Mouse (Mus musculus): ENCODE results near the gene Popdc3. TPM values are rescaled to one million over a fixed set of nuclear protein-coding genes. Genes with fewer than 3 reads are reported as not detected.

Popdc3 gene
- polyA plus RNA-seq, 1 experiment from 2014 or later = 1.9 TPM

DNA sequence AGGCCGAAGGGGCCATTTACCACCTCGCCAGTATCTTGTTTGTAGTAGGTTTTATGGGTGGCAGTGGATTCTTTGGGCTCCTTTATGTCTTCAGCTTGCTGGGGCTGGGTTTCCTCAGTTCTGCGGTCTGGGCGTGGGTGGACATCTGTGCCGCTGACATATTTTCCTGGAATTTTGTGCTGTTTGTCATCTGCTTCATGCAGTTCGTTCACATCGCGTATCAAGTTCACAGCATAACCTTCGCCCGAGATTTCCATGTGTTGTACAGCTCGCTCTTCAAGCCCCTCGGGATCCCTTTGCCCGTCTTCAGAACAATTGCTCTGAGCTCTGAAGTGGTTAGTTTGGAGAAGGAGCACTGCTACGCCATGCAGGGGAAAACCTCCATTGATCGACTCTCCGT is 137.0 kb downstream of the Popdc3 start:
- no peak overlapping the region for H3K9ac ChIP-seq (replicated peaks; ENCODE audit: low read depth, low read length)
- H3K4me3 ChIP-seq (ENCODE audit: low read depth, low read length) = no peak overlapping the region
- no peaks in the 10 kb centered on the region for H3K9me3 ChIP-seq (ENCODE audit: control insufficient read depth, low read length)
- H3K36me3 ChIP-seq (ENCODE audit: control insufficient read depth, insufficient read depth, low read length) = no peaks in the 10 kb centered on the region
- 0 out of 2 replicates have a peak, but pooled peaks cover 2% of the 10 kb centered on the region for H3K4me1 ChIP-seq (ENCODE audit: control insufficient read depth, insufficient read depth, low read length)
- no peak overlapping the region for H3K27ac ChIP-seq (ENCODE audit: low read depth, low read length)
- no peak for ATAC-seq (ENCODE audit: low read depth)
- no peak overlapping the region for H3K4me2 ChIP-seq (ENCODE audit: low read depth, low read length)
- WGBS = 90% methylated on average over 16 of the region's 16 CpGs
- H3K27me3 ChIP-seq (ENCODE audit: control insufficient read depth, insufficient read depth, low read length) = no peaks in the 10 kb centered on the region

DNA sequence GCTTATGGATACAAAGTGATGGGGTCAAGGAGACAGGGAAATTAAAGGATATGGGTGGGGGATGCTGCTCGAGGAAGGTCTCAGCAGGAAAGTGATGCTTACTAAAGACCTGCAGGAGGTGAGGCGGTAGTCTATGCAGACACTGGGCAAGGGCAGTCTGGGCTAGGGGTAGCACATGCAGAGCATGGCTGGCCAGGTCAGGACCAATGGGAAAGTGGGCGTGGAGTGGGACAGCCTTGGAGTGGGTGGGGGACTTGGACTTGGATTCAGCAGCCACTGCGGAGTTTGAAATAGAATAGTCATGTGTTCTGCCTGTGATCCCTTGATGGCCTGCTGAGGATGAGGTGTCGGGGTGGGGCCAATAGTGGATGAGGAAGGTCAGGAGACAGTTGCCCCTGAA is 141.0 kb downstream of the Popdc3 start:
- H3K4me2 ChIP-seq (ENCODE audit: low read depth, low read length) = no peak overlapping the region
- no peak for ATAC-seq (ENCODE audit: low read depth)
- no peak overlapping the region for H3K4me3 ChIP-seq (ENCODE audit: low read depth, low read length)
- no peaks in the 10 kb centered on the region for H3K4me1 ChIP-seq (ENCODE audit: control insufficient read depth, insufficient read depth, low read length)
- no peaks in the 10 kb centered on the region for H3K27me3 ChIP-seq (ENCODE audit: control insufficient read depth, insufficient read depth, low read length)
- 87% methylated on average over 5 of the region's 5 CpGs for WGBS
- no peaks in the 10 kb centered on the region for H3K9me3 ChIP-seq (ENCODE audit: control insufficient read depth, low read length)
- H3K27ac ChIP-seq (ENCODE audit: low read depth, low read length) = no peak overlapping the region
- H3K36me3 ChIP-seq (ENCODE audit: control insufficient read depth, insufficient read depth, low read length) = no peaks in the 10 kb centered on the region
- no peak overlapping the region for H3K9ac ChIP-seq (replicated peaks; ENCODE audit: low read depth, low read length)

DNA sequence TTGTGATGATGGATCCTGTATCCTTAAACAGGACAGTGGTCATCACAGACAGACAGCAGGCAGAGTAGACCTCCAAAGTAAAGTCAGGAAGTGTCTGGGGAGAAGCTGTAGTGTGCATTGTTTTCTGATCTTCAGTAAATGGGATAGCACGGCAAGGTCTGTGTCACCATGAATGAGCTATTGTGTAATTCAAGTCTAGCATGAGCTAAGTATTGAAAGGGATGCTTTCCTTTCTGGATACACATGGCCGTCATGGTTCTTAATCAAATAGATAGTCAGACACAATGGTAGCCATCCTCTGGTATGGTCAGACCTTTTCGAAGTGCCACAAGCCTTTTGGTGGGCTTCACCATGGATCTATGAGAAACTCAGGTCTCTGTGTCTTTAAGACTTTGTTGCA is 142.4 kb downstream of the Popdc3 start:
- ATAC-seq (ENCODE audit: low read depth) = no peak
- Histone ChIP-seq H3K4me1 (ENCODE audit: control insufficient read depth, insufficient read depth, low read length) (no peaks in the 10 kb centered on the region), H3K27ac (ENCODE audit: low read depth, low read length) (no peak overlapping the region), H3K27me3 (ENCODE audit: control insufficient read depth, insufficient read depth, low read length) (no peaks in the 10 kb centered on the region), H3K4me2 (ENCODE audit: low read depth, low read length) (no peak overlapping the region), H3K9ac (replicated peaks; ENCODE audit: low read depth, low read length) (no peak overlapping the region), H3K36me3 (ENCODE audit: control insufficient read depth, insufficient read depth, low read length) (no peaks in the 10 kb centered on the region), H3K9me3 (ENCODE audit: control insufficient read depth, low read length) (no peaks in the 10 kb centered on the region), H3K4me3 (ENCODE audit: low read depth, low read length) (no peak overlapping the region)
- 33% methylated on average over 3 of the region's 3 CpGs for WGBS

DNA sequence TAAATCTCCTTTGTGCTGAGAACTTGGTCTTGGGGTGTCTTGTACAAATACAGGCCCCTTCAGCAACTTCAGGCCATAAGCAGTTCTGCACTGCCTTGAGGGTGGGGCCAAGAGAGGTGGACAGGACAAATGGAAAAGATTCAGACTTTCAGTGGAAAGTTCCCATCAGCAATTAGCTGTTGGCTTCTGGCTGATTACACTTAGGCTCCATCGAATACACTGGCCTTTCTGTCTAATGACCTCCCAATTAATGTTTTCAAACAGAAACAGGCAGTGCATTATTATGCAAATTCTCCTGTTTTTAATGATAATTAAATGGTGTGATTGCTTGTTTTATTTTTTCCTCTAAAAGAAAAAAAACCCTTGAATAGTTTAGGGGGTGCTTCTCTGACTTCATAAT is 146.3 kb downstream of the Popdc3 start:
- no peak overlapping the region for H3K9ac ChIP-seq (replicated peaks; ENCODE audit: low read depth, low read length)
- 18% methylated on average over 1 of the region's 1 CpGs for WGBS
- H3K27me3 ChIP-seq (ENCODE audit: control insufficient read depth, insufficient read depth, low read length) = no peaks in the 10 kb centered on the region
- no peak overlapping the region for H3K4me2 ChIP-seq (ENCODE audit: low read depth, low read length)
- no peaks in the 10 kb centered on the region for H3K36me3 ChIP-seq (ENCODE audit: control insufficient read depth, insufficient read depth, low read length)
- H3K4me1 ChIP-seq (ENCODE audit: control insufficient read depth, insufficient read depth, low read length) = no peaks in the 10 kb centered on the region
- no peak overlapping the region for H3K27ac ChIP-seq (ENCODE audit: low read depth, low read length)
- no peaks in the 10 kb centered on the region for H3K9me3 ChIP-seq (ENCODE audit: control insufficient read depth, low read length)
- no peak for ATAC-seq (ENCODE audit: low read depth)
- H3K4me3 ChIP-seq (ENCODE audit: low read depth, low read length) = no peak overlapping the region

DNA sequence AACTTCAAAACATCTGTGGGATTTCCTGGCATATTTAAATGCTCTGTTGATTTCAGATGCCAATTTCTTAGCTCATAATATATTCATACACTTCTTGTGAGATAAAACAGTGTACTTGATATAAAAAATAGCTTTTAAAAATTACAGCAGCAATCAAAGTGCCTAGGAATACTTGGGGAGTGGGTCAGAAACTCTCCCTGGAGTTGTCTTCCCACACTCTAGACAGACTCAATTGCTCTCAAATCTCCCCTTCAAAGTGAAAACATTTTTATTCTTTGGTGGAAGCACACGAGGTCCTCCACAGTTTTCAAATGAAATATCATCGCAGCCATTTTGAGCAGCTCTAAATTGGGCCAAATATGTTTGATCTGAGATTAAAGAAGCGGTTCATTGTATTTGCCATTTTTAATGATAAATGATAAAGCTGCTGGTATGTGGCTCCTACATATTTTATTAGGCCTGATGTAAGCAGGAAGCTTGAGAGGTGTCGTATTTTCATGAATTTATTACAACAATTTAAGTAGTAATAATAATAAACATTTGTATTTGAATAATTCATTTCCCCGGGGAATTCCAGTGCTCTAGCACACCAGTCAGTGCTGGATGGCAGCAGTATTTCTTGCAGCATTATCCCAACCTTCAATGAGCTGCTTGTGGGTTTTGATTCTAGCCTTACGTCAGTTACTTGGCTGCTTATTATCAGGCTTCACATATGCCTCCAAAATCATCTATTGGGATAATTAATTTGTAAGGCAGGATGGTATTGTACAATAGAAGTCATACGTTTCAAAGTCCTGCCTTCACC is 150.5 kb downstream of the Popdc3 start:
- 48% methylated on average over 7 of the region's 7 CpGs for WGBS
- Histone ChIP-seq H3K4me1 (ENCODE audit: control insufficient read depth, insufficient read depth, low read length) (no peaks in the 10 kb centered on the region), H3K4me2 (ENCODE audit: low read depth, low read length) (no peak overlapping the region), H3K36me3 (ENCODE audit: control insufficient read depth, insufficient read depth, low read length) (no peaks in the 10 kb centered on the region), H3K27ac (ENCODE audit: low read depth, low read length) (no peak overlapping the region), H3K27me3 (ENCODE audit: control insufficient read depth, insufficient read depth, low read length) (no peaks in the 10 kb centered on the region), H3K4me3 (ENCODE audit: low read depth, low read length) (no peak overlapping the region), H3K9ac (replicated peaks; ENCODE audit: low read depth, low read length) (no peak overlapping the region), H3K9me3 (ENCODE audit: control insufficient read depth, low read length) (no peaks in the 10 kb centered on the region)
- peak; percentile 93 for ATAC-seq (ENCODE audit: low read depth)

DNA sequence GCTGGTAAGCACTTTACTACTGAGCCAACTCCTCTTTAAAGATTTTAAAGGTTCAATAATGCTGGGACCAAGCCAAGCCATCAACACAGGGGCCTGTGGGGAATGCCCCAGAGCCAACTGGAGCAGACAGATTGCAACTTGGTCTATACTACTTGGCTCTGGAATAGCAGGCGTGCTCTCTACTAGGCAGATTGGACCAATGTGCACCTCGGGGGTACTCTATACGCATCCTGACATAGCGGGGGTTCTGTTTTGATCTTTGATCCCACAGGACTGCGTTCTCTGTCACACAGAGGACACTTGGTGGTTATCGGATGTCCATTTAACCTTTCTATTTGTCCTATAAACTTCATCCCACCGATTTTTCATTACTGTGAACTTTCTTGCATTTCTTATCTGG is 157.0 kb downstream of the Popdc3 start:
- no peaks in the 10 kb centered on the region for H3K36me3 ChIP-seq (ENCODE audit: control insufficient read depth, insufficient read depth, low read length)
- H3K27me3 ChIP-seq (ENCODE audit: control insufficient read depth, insufficient read depth, low read length) = 0 out of 2 replicates have a peak, but pooled peaks cover 5% of the 10 kb centered on the region
- no peaks in the 10 kb centered on the region for H3K9me3 ChIP-seq (ENCODE audit: control insufficient read depth, low read length)
- peak overlapping the region; percentile 82 for H3K4me2 ChIP-seq (ENCODE audit: low read depth, low read length)
- WGBS = 24% methylated on average over 7 of the region's 7 CpGs
- H3K4me3 ChIP-seq (ENCODE audit: low read depth, low read length) = peak overlapping the region; percentile 67
- no peak overlapping the region for H3K27ac ChIP-seq (ENCODE audit: low read depth, low read length)
- ATAC-seq (ENCODE audit: low read depth) = peak; percentile 65; the same call in 1 of the 2 replicates
- no peak overlapping the region for H3K9ac ChIP-seq (replicated peaks; ENCODE audit: low read depth, low read length)
- H3K4me1 ChIP-seq (ENCODE audit: control insufficient read depth, insufficient read depth, low read length) = no peaks in the 10 kb centered on the region

DNA sequence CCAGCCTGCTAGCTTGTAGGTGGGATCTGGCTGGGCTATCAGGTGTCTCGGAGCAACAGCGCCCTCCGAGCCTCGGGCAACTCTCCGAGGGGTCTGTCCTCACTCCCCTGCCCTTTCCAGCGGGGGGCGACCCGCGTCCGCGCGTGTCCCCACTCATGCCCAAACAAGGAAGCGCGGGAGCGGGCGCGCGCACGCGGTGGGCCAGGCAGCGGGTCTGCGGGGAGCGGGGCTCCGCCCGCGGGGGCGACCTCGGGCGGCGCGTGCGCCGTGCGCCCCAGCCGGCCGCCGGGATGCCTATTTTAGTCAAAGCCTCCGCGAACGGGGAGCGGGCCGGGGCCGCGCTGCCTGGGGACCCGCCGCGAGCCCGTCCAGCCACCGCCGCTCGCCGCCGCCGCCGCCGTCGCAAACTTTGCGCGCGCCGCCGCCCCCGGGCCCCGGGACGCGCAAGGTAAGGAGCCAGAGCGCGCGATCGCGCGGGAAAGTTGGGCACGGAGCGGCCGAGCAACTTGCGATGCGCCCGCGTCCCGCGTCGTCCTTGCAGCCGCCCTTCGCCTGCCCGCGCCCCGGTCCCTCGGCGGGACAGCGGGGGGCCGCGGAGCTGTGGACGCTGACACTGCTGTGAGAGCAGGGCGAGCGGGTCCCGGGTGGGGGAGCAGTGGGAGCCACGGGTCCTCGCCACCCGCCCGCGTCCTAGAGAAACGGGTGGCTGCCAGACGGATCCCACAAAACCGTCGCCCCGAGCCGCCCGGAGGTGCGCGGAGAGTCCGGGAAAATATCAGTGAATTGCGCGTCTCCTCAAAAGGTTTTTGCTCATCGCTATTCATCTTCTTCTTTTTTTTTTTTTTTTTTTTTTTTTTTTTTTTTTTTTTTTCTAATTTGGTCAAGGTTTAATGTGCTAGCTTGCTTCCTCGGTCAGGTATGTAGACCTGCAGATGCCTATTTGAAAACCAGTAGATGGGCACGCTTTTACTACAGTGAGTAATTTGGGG is 157.8 kb downstream of the Popdc3 start, which contains the start of gene Bves:
Gene Bves (plus strand): TSS at position 339 of the 989 bp plus-strand sequence.
- ATAC-seq (ENCODE audit: low read depth) = peak; percentile 80
- peak within 1 kb of the TSS; percentile 16; the same call in 1 of the 2 replicates for H3K27ac ChIP-seq (ENCODE audit: low read depth, low read length)
- WGBS = under 1% methylated on average over 99 of the region's 116 CpGs
- H3K9ac ChIP-seq (replicated peaks; ENCODE audit: low read depth, low read length) = peak within 1 kb of the TSS; percentile 49
- H3K27me3 ChIP-seq (ENCODE audit: control insufficient read depth, insufficient read depth, low read length) = 0 out of 2 replicates have a peak, but pooled peaks cover 5% of the 10 kb centered on the region
- H3K4me2 ChIP-seq (ENCODE audit: low read depth, low read length) = peak within 1 kb of the TSS; percentile 82
- H3K4me1 ChIP-seq (ENCODE audit: control insufficient read depth, insufficient read depth, low read length) = no peaks in the 10 kb centered on the region
- no peaks in the 10 kb centered on the region for H3K9me3 ChIP-seq (ENCODE audit: control insufficient read depth, low read length)
- peak within 1 kb of the TSS; percentile 67 for H3K4me3 ChIP-seq (ENCODE audit: low read depth, low read length)
- no peaks in the 10 kb centered on the region for H3K36me3 ChIP-seq (ENCODE audit: control insufficient read depth, insufficient read depth, low read length)

DNA sequence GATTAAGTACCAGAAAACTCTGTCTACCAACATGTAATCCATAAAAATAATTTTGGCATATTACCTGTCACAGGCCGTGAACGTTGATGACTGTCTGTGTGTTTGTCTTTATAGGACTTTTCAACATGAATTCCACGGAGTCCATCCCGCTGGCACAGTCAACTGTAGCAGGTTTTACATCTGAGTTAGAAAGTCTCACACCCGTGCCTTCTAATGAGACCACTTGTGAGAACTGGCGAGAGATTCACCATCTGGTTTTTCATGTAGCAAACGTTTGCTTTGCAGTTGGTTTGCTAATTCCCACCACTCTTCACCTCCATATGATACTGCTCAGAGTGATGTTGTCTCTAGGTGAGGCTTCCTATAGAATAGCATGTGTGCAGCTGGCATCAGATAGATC is 161.2 kb downstream of the Popdc3 start:
- Histone ChIP-seq H3K27me3 (ENCODE audit: control insufficient read depth, insufficient read depth, low read length) (0 out of 2 replicates have a peak, but pooled peaks cover 5% of the 10 kb centered on the region), H3K9me3 (ENCODE audit: control insufficient read depth, low read length) (no peaks in the 10 kb centered on the region), H3K27ac (ENCODE audit: low read depth, low read length) (no peak overlapping the region), H3K4me1 (ENCODE audit: control insufficient read depth, insufficient read depth, low read length) (no peaks in the 10 kb centered on the region), H3K9ac (replicated peaks; ENCODE audit: low read depth, low read length) (no peak overlapping the region), H3K4me2 (ENCODE audit: low read depth, low read length) (no peak overlapping the region), H3K4me3 (ENCODE audit: low read depth, low read length) (no peak overlapping the region), H3K36me3 (ENCODE audit: control insufficient read depth, insufficient read depth, low read length) (no peaks in the 10 kb centered on the region)
- 77% methylated on average over 7 of the region's 7 CpGs for WGBS
- ATAC-seq (ENCODE audit: low read depth) = no peak

All from neural tube, embryonic 14.5 days (tissue).